Mouse (Mus musculus) forebrain, embryonic 11.5 days (tissue): ENCODE measurements around the gene Pak7. TPM values are rescaled to one million over a fixed set of nuclear protein-coding genes. Genes with fewer than 3 reads are reported as not detected.

Source experiments
- ATAC-seq: fragments of 200-750 bp; cut with Nextera tagmentation; replicated peaks from 2 replicates; pipeline ENCODE4 v1.8.0; 2017; ENCODE audit warnings: moderate TSS enrichment; ENCODE audit not compliant: low FRiP score
- DNase-seq: peaks from one replicate; pipeline ENCODE4 v3.0.0-alpha.2; 2017; ENCODE audit warnings: low spot score
- H3K27ac ChIP-seq: fragments of 300-500 bp; sonication (generic); 2 replicates; pipeline ENCODE4 v1.5.1; 2014; ENCODE audit warnings: low read depth, low read length
- H3K27me3 ChIP-seq: fragments of 300-500 bp; sonication (generic); 2 replicates; pipeline ENCODE4 v1.6.1; 2014; ENCODE audit warnings: mild to moderate bottlenecking, low read length, mixed read lengths; ENCODE audit not compliant: control insufficient read depth, insufficient read depth
- H3K36me3 ChIP-seq: fragments of 300-500 bp; sonication (generic); 2 replicates; pipeline ENCODE4 v1.6.1; 2014; ENCODE audit warnings: mild to moderate bottlenecking, low read length, moderate library complexity, mixed read lengths; ENCODE audit not compliant: control insufficient read depth, insufficient read depth
- H3K4me1 ChIP-seq: fragments of 300-500 bp; sonication (generic); replicated peaks from 2 replicates; pipeline ENCODE4 v1.6.1; 2014; ENCODE audit warnings: low read length, mixed read lengths; ENCODE audit not compliant: control insufficient read depth, insufficient read depth
- H3K4me2 ChIP-seq: fragments of 300-500 bp; sonication (generic); 2 replicates; pipeline ENCODE4 v1.6.1; 2014; ENCODE audit warnings: low read depth, mild to moderate bottlenecking, low read length, moderate library complexity, mixed read lengths; ENCODE audit not compliant: severe bottlenecking
- H3K4me3 ChIP-seq: fragments of 300-500 bp; sonication (generic); 2 replicates; pipeline ENCODE4 v1.5.1; 2014; ENCODE audit warnings: low read depth, low read length
- H3K9ac ChIP-seq: fragments of 300-500 bp; sonication (generic); 2 replicates; pipeline ENCODE4 v1.6.1; 2014; ENCODE audit warnings: low read length
- H3K9me3 ChIP-seq: fragments of 300-500 bp; sonication (generic); 2 replicates; pipeline ENCODE4 v1.6.1; 2016; ENCODE audit warnings: low read length, mixed read lengths; ENCODE audit not compliant: control insufficient read depth
- WGBS: fragments of 180-500 bp; shearing (Covaris S2); extraction: QIAGEN DNeasy Blood & Tissue Kit; methylation state at CpG from one replicate; pipeline ENCODE4 v1.1.7; 2014; 5-methylcytosine and 5-hydroxymethylcytosine counted together
- polyA plus RNA-seq: library from polyadenylated mRNA; unstranded; fragments of >200 nt; fragmentation: Nextera tagmentation; extraction: Ambion mirVana; gene quantifications from 2 replicates; pipeline ENCODE4 v1.2.1, GENCODE M21; 2014

The Pak7 gene
- polyA plus RNA-seq, 1 experiment from 2014 or later, result 10.5 TPM

GRCm38 (mm10) chr2:136140807-136141206, 247.0 kb downstream of the Pak7 start:
- no peak overlapping the region for H3K27ac ChIP-seq
- H3K9me3 ChIP-seq, result no peaks in the 10 kb centered on the region
- 81% methylated on average over 2 of the region's 2 CpGs for WGBS
- H3K4me2 ChIP-seq, result no peak overlapping the region
- H3K4me1 ChIP-seq, result no peaks in the 10 kb centered on the region
- no peak for ATAC-seq
- DNase-seq, result no peak
- H3K4me3 ChIP-seq, result no peak overlapping the region
- H3K27me3 ChIP-seq, result no peaks in the 10 kb centered on the region
- no peaks in the 10 kb centered on the region for H3K36me3 ChIP-seq
- no peak overlapping the region for H3K9ac ChIP-seq

DNA sequence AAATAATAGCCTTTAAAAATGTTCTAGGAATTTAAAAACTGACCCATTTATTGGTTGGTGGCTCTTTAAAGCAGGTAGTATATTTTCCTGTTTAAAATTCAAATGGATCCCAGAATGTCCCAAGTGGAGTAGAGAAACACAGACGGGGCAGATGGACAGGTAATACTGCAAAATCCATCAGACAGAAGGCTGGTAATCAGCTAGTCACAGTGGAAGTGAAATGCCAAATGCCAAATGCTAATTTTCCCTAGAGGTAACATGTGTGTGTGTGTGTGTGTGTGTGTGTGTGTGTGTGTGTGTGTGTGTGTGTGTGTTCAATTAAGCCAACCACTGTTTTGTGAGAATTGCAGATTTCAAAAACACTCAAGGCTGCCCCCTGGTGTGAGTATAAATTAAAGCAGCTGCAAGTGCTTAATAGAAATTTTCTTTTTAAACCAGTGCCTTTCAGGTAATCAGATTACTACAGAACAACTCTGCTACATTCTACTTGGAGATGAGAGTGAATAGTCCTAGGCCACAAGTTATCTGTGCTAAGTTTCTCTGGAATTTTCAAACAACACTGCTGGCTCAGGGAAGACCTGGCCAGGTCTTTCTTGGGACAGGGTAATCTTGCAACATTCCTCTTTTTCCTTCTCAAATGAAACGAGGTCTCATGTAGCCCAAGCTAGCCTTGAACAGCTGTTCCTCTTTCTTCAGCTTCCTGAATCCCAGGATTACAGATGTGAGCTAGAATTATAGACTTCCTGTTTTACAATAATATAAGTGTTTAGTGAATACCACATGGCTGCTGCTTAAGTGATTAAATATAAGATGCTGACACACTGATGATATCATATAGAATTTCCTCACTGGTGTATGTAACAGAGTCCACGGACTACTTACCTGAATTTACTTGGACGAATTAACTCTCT, 248.4 kb downstream of the Pak7 start:
- peak; percentile 59 for DNase-seq
- H3K4me1 ChIP-seq, result no peaks in the 10 kb centered on the region
- no peak overlapping the region for H3K4me2 ChIP-seq
- no peaks in the 10 kb centered on the region for H3K36me3 ChIP-seq
- no peak overlapping the region for H3K4me3 ChIP-seq
- H3K9ac ChIP-seq, result no peak overlapping the region
- no peaks in the 10 kb centered on the region for H3K27me3 ChIP-seq
- no peaks in the 10 kb centered on the region for H3K9me3 ChIP-seq
- peak; percentile 32; the same call in 1 of the 2 replicates for ATAC-seq
- H3K27ac ChIP-seq, result no peak overlapping the region
- 65% methylated on average over 4 of the region's 4 CpGs for WGBS

GRCm38 (mm10) chr2:136138451-136138850, 249.3 kb downstream of the Pak7 start:
- Histone ChIP-seq H3K27me3 (no peaks in the 10 kb centered on the region), H3K4me2 (no peak overlapping the region), H3K27ac (no peak overlapping the region), H3K36me3 (no peaks in the 10 kb centered on the region), H3K4me3 (no peak overlapping the region), H3K9me3 (no peaks in the 10 kb centered on the region), H3K9ac (no peak overlapping the region), H3K4me1 (no peaks in the 10 kb centered on the region)
- ATAC-seq (no peak), DNase-seq (no peak)

DNA sequence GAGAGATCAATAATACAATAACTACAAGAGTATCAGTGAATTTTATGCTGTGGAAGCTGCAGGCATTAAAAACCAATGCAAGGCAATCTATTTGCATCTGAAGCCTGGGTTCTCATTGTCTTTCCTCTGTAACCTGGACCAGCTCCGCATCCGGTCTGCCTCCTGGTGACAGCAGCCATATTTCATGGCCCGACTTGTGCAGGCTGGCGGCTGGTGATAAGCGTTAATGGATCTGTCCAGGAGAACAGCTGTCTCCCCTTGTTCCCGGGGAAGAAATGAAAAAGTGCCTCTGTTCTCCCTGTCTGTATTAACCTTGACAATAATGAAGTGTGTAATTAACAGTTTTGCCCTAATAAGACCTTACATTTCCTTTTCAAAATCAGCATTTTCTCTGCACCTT, 265.9 kb downstream of the Pak7 start:
- DNase-seq, result no peak
- no peak overlapping the region for H3K4me2 ChIP-seq
- H3K36me3 ChIP-seq, result no peaks in the 10 kb centered on the region
- H3K27ac ChIP-seq, result no peak overlapping the region
- 56% methylated on average over 6 of the region's 6 CpGs for WGBS
- H3K4me3 ChIP-seq, result no peak overlapping the region
- no peak for ATAC-seq
- H3K9ac ChIP-seq, result no peak overlapping the region
- H3K9me3 ChIP-seq, result no peaks in the 10 kb centered on the region
- no peaks in the 10 kb centered on the region for H3K27me3 ChIP-seq
- no peaks in the 10 kb centered on the region for H3K4me1 ChIP-seq

DNA sequence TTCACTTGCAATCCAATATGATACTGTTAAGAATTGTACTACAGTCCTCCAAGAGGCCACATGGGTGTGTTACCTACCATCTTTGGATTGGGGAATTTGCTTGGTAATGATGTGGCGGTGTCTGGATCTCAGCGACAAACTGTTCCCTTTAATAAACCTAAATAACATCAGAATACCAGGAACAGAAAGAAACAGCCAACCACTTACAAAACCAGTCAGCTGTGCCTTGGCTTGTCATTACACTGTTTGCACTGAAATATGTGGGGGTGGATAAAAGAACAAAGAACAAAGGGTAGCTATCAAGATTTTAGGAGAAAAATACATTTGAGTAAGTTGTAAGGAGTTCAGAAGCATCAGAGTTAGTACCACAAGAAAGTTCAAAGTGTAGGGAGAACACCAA, 269.8 kb downstream of the Pak7 start:
- WGBS, result 93% methylated on average over 2 of the region's 2 CpGs
- Histone ChIP-seq H3K4me3 (no peak overlapping the region), H3K4me1 (no peaks in the 10 kb centered on the region), H3K4me2 (no peak overlapping the region), H3K27me3 (no peaks in the 10 kb centered on the region), H3K9ac (no peak overlapping the region), H3K27ac (no peak overlapping the region), H3K9me3 (no peaks in the 10 kb centered on the region), H3K36me3 (no peaks in the 10 kb centered on the region)
- no peak for DNase-seq
- ATAC-seq, result no peak

- Histone ChIP-seq H3K9ac (no peak overlapping the region), H3K27ac (no peak overlapping the region), H3K4me3 (no peak overlapping the region), H3K4me1 (no peaks in the 10 kb centered on the region; the same call in 1 of the 2 replicates), H3K9me3 (no peaks in the 10 kb centered on the region), H3K4me2 (no peak overlapping the region), H3K27me3 (no peaks in the 10 kb centered on the region; the same call in 1 of the 2 replicates), H3K36me3 (no peaks in the 10 kb centered on the region)
- 74% methylated on average over 6 of the region's 6 CpGs for WGBS
- ATAC-seq (no peak), DNase-seq (no peak)
These were observed 274.4 kb downstream of the Pak7 start for GRCm38 (mm10) chr2:136113374-136113773.

GRCm38 (mm10) chr2:136109038-136109363, 278.8 kb downstream of the Pak7 start:
- Histone ChIP-seq H3K4me1 (no peaks in the 10 kb centered on the region; the same call in 1 of the 2 replicates), H3K36me3 (no peaks in the 10 kb centered on the region), H3K4me3 (no peak overlapping the region), H3K9me3 (no peaks in the 10 kb centered on the region), H3K27me3 (no peaks in the 10 kb centered on the region; the same call in 1 of the 2 replicates), H3K4me2 (no peak overlapping the region), H3K9ac (no peak overlapping the region), H3K27ac (no peak overlapping the region)
- no peak for DNase-seq
- 0 out of 2 replicates have a peak, but pooled peaks have one; percentile 11 for ATAC-seq
- WGBS, result 0% methylated on average over 2 of the region's 2 CpGs

DNA sequence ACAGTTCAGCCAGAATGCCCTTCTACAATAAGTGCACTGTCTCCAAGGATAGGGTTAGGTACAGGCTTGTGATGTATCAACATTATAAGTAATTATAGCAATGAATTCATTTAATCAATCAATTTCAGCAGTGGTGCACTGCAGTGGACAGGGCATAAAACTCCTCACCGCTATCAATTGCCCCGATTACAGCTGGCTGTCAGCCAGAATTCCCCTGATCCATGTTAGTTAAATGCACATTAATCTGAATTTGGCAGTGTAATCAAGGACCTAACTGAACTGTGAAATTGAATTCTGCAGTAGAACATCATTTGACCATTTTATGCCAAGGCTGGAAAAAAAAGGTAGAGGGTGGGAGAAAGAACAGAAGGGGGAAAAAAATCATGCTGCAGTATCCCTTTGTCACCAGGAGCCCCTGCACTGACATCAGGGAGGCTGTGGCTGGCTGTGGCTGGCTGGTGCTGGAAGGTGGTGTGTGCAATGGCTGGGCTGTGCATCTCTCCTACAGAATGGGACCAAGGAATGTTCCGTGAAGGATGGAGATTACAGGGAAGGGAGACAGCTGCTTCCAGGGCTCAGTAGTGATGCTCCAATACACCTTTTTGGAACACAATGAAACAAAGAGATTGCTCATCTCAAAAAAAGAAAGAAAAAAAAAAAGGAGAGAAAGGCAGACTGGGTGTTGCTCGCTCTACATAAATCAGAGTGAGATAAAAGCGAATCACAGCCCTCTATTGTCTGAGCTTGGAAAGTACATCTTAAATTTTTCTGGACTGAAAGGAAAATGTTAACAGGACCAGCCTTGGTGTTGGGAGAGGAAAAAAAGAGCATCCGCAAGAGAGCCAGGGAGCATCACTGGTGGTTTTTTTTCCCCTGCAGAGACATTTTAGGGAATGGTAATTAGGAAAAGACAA, 279.4 kb downstream of the Pak7 start:
- Histone ChIP-seq H3K4me1 (no peaks in the 10 kb centered on the region; the same call in 1 of the 2 replicates), H3K27ac (peak overlapping the region; percentile 34; the same call in 1 of the 2 replicates), H3K4me2 (no peak overlapping the region), H3K9me3 (no peaks in the 10 kb centered on the region), H3K4me3 (no peak overlapping the region), H3K36me3 (no peaks in the 10 kb centered on the region), H3K9ac (0 out of 2 replicates have a peak overlapping the region, but pooled peaks have one; percentile 16), H3K27me3 (no peaks in the 10 kb centered on the region; the same call in 1 of the 2 replicates)
- no peak for DNase-seq
- peak; percentile 81 for ATAC-seq
- WGBS, result 11% methylated on average over 6 of the region's 6 CpGs
